Mouse (Mus musculus): ENCODE measurements at regions not wholly inside any gene's neighbourhood (a gene's known extent, or its start where the extent isn't known, plus 50 kb on each side); places are given as distances from the start of the nearest gene placed in this dataset.

- TF ChIP-seq CTCF (IDR thresholded peaks at IDR 0.05) (no peak), POLR2A (IDR thresholded peaks at IDR 0.05; ENCODE audit: insufficient read depth, low read depth, low read length) (no peak)
Measured at GRCm38 (mm10) chr3:9365791-9366190, 244.1 kb downstream of the Zfp704 start.

Data from heart, adult 2 months (tissue).